Mouse (Mus musculus): ENCODE data around the gene Kcng3. TPM values are rescaled to one million over a fixed set of nuclear protein-coding genes. Genes with fewer than 3 reads are reported as not detected.
A peak's percentile ranks its signal among the peaks of the same experiment; 100 is the strongest.

Gene Kcng3
- total RNA-seq, 2 experiments from 2014 or later: 10.6 to 11.7 TPM

DNA sequence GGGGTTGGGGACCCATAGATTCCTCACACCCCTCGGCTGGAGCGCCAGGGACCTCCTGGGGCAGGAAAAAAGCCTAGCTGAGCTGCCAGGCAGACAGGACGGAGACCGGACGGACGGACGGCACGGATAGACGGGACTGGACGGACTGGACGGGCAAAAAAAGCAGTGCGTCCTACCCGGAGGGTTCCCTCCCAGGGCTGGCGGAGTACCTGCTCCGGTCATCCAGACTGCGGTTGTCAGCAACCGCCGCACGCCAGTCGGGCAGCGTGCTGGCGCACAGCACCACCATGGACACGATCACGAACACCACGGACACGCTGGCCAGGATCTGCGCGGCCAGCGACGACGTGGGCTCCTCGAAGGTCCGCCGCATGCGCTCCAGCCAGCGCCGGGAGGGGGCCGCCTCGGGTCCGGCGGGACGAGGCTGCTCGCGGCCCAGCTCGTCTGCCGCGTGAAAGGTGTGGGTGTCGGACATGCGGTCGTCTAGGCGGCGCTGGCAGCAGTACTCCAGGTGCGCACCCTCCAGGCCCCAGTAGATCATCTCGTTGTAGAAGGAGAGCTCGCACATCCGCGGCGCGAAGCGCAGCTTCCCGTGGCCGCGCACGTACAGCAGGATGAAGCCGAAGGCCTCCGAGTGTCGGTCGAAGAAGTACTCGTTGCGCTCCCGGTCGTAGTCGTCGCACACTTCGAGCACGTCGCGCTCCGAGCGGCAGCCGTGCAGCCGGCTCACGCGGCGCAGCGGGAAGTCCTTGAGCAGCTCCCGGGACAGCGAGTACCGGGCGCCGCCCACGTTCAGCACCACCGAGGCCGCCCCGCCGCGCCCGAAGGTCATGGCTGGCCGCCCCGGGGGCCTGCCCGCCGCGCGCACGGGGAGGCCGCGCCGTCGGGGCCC, 662 bp downstream of the Kcng3 start:
- peak; percentile 9 to 34 for DNase-seq (ENCODE audit: low spot score in 2 of 2)

DNA sequence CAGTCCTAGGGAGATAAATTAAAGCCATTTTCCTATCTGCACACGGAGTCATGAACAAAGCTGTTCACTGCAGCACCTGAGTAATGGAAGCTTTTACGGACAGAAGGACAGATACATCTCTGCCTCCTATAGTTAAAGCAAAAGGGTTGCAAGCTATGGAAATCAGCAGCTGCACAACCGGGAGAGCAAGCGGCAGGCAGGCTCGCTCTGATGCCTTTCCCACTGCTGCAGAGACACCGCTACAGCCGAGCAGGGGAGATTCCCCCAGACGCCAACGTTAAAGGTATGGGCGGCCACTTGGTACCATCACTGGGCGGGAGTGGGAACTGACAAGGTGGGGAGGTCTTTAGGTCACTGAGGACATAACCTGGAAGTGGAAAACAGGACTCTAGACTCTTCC, 17.8 kb downstream of the Kcng3 start:
- DNase-seq (ENCODE audit: low spot score in 2 of 2): no peak

DNA sequence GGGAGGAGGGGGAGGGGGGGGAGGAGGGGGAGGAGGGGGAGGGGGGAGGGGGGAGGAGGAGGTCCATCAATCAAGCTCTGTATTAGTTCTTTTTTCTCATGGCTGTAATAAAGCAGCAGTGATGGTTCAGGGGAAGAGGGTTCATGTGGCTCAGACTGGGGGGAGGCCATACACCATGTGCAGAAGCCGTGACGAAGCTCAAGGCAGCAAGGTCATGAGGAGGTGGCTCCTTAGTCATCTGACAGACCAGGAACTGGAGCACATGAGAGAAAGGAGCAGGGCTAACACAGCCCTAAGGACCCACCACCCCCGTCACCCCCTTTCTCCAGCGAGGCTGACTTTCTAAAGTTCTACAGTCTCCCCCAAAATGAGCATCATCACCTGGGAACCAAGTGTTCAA, 22.2 kb downstream of the Kcng3 start:
- no peak for DNase-seq (ENCODE audit: low spot score in 2 of 2)

DNA sequence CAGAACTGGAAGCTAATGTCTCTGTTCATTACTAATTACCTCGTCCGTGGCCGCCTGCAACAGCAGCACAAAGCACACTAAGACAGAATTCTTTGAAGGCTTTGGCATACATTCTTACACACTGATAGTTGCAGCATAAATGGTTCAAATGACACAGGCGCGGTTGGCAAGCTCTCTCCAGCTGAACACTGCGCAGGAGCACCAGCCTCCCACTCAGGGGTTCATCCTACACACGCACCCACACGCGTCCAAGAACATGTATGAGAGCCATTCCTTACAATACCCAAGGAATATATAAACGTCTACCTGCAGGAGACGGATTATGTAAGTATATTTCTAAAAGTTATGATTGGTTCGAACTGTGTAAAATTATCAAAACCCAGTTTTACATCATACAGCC, 30.7 kb downstream of the Kcng3 start:
- DNase-seq (ENCODE audit: low spot score in 2 of 2): peak; percentile 23 to 55

DNA sequence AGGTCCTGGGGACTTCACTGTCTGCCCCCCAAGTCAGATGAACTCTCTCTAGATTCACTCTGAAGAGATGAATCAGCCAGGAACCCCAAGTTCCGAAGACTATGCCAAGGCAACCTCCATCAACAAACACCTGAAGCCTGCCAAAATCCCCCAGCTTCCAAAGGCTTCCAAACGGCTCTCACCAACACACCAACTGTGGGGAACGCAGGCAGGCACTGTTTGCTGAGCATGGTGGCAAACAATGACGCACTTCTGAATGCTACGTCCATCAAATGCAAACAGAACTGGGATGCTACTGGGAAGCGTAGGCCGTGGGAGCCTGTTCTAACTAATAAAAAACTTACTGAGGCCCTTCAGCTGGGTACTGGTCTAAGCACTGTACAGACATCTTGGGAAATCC, 35.7 kb downstream of the Kcng3 start:
- no peak for DNase-seq (ENCODE audit: low spot score in 2 of 2)

DNA sequence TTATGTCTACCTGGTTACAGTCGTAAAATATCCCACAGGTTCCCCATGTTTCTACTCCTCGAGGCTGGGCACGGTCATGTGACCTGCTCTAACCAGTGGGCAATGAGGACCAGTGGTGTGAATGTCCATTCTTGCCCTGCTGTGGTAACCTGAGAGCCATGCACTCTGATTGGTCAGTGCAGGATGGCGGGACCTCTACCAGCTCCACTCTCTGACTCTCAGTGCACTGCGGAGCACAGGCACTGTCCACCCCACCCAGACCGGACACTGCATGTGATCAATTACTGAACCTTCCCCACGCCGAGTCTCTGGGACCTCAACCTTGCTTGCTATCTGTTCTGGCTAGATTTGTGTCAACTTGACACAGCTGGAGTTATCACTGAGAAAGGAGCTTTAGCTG, 37.2 kb downstream of the Kcng3 start:
- DNase-seq (ENCODE audit: low spot score in 2 of 2): no peak

DNA sequence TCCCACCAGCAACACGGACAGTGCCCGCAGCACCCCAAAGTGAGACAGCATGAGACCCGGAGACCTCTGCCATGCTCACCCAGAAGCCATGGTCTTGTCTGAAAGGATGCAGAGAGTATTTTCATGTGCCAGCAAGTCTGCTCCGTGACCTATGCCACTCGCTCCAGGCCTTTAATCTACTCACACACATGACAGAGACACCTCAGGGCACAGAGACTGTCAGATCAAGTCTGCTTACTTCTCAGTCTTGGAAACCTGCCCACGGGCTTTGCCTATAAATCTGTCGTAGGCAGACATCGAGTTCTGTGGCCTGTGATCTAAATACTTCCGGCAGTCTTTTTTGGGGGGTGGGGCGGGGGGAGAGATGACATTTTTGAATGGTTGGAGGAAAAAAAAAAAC, 38.3 kb downstream of the Kcng3 start:
- no peak for DNase-seq (ENCODE audit: low spot score in 2 of 2)

DNA sequence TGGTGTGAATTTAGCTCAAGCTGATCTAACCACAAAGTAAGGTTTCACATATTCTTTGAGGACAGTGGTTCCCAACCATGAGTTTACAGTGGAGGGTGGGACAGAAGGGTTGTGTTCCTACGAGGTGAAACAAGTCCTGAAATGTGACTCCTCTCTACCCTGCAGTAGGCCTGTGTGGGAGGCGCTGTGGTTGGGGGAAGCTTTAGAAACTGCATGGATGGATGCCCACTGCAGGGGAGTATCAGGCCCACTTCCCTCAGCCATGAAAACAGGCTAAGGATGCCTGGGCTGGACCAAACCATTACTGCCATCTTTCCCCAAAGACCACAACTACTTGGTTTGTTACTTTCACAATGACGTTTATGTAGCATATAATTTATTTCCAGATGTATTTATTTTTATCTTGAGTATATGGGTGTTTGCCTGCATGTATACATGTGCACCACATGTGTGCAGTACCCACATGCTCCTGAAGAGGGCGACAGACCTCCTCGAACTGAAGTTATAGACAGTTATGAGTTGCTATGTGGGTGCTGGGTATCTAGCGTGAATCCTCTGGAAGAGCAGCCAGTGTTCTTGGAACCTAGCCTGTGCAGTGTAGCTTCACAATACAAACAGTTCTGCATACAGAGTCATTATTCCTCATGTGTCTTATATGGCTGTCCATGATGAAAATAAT, 42.9 kb downstream of the Kcng3 start:
- DNase-seq (ENCODE audit: low spot score in 2 of 2): no peak

DNA sequence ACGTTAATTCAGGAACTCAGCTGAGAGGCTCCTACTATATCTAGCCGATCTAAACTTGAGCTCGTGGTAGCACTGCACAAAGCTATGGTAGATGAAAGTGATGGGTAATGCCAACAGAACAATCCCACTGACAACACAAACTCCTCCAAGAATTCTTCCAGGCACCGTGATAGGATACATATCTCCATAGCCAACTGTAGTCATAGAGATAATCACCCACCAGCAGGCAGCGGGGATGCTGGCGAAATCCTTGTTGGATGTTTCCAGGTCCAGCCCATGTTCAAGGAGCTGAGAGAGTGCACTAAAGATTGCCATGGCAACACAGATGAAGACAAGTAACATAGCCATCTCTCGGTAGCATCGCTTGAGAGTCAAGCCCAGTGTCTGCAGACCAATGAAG, 44.0 kb downstream of the Kcng3 start:
- DNase-seq (ENCODE audit: low spot score in 2 of 2): peak; percentile 24 to 41

DNA sequence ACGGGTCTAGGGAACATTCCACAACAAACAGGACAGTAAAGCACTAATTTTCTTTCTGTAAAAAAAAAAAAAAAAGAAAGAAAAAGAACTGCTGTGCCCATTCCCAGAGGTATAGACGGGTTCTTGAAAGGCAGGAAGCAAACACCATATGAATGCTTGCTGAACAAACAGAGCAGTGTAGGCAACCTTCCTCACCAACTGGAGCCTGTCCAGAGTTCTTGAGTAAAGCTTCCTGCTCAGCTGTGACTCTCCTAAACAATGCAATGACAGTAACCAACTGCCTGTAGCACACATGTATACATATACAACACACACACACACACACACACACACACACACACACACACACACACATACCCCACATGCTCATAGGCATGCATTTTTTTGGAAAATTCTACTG, 49.1 kb downstream of the Kcng3 start:
- no peak for DNase-seq (ENCODE audit: low spot score in 2 of 2)

DNA sequence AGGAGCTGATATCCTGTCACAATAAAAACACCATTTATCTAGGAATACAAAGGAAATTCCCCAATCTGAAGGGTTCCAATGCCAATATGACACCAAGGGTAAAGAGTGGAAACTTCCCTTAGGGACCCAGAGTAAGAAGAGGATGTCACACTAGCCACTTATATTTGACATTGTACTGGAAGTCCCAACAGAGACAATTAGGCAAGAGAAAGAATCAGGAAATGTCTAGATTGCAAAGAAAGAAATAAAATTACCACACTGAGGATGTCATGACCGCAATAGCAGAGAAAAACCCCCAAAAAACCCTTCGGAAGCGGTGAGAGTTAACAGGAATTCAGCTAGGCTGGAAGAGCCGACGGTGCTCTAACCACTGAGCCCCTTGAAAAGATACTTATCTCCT, 51.0 kb downstream of the Kcng3 start:
- DNase-seq (ENCODE audit: low spot score in 2 of 2): no peak

DNA sequence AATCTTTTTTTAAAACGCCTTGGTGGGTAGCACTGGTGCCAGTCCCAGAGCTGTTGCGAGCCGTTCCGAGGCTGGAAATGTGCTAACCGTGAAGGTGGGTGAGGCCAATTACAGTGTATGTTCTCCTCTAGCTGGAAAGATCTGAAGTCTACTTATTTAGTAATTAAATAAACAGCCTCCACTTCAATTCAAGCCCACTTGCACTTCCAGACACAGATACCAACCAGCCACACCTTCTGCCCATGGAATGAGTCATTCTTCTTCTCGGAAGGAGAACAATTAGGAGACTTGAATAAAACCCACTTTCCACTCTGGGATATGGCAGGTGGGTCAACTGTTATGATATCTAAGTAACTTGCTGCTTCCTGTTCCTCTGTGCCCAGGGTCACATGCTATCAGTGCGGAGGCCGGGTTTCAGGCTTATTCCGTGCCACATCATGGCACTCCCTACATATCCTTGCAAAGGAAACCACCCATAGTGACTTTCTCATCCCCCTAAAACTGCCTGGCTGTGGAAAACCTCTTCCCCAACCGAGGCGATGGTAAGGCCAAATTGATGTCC, 54.8 kb downstream of the Kcng3 start:
- no peak for DNase-seq (ENCODE audit: low spot score in 2 of 2)

DNA sequence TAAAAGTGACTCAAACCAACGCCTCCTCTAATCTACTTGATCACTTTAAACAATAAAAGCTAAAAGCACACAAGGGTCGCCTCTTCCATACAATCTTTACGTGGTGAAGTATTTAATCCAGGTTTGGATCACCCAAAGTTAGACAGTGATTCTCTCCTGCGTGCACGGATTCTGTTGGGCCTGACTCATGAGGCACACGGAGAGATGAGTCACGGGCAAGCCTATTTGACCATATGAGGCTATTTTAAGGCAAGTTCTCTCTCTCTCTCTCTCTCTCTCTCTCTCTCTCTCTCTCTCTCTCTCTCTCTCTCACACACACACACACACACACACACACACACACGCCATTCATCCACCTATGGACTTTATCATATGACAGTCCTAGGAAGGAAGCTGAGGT, 57.1 kb downstream of the Kcng3 start:
- DNase-seq (ENCODE audit: low spot score in 2 of 2): no peak

DNA sequence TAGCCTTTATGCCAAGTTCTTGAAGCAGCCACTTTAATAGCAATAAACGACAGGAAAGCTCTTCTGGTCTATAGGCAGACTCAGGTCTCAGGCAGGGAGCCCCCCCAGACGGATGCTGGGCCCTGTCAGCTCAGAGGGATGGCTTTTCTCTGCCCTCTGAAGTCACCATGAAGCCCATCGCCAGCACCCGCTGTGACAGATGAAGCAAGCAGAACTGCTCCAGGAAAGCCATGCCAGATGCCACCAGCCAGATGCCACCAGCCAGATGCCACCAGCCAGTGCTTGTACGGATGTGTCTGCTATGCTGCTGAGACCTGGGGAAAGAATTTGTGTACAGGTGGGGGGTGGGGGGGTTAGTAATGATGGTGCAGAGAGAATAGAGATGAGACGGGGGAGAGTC, 58.6 kb downstream of the Kcng3 start:
- DNase-seq (ENCODE audit: low spot score in 2 of 2): no peak

DNA sequence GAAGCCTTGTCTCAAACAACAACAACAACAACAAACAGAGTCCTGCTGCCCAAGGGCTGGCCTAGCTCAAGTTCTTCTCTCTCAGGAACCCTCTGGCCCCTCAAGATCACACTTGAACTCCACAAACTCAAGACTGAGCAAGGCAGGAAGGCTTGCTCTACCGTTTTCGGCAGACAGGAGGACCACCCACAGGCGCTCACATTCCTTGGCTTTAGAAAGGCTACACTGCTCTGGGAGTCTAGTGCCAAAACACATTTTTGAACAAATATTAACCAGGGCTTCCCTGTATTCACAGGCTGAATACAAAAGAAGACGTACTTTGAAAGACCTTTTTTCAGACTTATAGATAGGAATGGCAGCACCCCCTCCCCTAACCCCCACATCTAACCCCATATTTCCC, 59.3 kb downstream of the Kcng3 start:
- no peak for DNase-seq (ENCODE audit: low spot score in 2 of 2)

DNA sequence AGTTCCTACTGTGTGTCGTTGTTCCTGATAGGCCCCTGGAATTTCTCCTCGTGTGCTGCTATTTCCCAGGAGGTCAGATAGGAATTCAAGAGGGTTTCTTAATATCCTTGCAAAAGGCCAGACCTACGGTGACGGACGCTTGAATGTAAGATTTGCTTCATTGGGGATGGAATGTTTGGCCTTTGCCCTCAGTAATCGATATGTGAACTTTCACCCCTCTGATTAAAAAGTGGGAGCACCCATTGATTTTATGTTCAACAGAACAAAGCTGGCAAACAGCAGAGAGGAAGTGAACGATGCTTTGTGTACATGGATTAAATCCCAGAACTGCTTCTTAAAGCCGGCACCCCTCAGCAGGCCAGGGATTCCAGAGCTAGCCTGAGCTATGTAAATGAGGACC, 64.3 kb downstream of the Kcng3 start:
- DNase-seq (ENCODE audit: low spot score in 2 of 2): no peak

DNA sequence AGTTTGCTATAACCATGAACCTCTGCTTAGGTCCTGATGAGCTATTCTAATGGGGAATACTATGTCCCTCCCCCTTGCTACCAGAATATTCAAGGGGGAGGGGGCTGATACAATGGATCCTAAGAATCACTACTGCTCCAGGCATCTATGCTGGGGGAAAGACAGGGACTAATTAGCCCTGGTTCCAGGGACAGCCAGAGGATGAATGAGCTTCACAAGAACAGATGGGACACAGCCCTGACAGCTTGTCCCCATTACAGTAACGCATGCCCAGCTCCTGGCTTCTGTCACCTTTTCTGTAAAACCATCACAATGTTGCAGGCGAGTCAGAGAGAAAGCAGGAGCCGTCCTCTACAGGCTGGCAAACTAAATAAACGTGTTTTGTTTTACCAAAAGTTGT, 66.2 kb downstream of the Kcng3 start:
- no peak for DNase-seq (ENCODE audit: low spot score in 2 of 2)

DNA sequence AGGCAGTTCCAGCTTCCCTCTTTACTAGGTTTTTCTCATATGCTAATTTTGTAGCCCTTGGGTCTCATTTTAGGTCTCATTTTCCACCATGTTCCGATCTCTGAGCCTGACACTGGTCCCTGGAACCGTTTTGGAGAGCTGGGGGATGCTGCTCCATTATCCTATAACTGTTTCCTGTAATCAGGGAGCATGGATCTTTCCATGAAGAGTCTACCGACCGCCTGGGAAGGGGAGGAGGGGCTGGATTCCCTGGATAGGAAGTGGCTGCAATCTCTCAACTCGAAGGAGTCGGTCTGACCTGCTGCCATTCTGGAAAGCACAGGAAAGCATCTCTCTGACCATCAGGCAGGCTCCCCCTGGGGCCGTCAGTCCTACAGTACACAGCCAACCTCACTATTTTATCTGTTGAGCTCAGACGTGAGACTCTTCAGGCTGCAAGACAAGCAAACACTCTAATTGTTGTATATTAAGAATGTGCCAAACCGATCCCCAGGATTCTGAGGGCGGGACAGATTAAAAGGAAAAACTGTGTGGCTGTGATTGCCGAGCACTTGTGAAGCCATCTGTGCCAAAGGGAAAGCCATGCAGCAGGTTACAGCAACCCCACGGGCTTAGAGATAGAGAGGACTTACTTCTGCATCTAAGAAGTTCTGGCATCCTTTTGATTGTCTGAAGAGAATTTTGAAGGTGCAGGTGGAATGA, 67.4 kb downstream of the Kcng3 start:
- DNase-seq (ENCODE audit: low spot score in 2 of 2): no peak

DNA sequence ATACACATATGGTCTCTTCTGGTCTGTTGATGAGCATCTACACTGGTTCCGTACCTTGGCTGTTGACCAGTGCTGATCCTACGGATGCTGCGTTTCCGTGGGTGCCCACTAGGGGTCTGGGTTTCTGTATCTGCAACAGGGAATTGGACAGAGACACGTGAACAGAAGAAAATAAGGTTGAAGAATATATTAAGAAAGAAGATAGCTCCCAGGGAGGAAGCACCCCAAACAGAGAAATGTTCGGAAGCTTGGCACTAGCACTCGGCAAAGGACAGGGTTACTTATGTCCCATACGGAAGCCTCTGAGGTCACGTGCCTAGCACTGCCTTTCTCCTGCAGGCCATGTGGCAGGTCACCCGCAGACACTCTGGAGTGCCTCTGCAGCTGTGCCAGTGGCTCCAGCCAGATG, 68.0 kb downstream of the Kcng3 start:
- DNase-seq (ENCODE audit: low spot score in 2 of 2): peak in 1 of 2 experiments; percentile 69

DNA sequence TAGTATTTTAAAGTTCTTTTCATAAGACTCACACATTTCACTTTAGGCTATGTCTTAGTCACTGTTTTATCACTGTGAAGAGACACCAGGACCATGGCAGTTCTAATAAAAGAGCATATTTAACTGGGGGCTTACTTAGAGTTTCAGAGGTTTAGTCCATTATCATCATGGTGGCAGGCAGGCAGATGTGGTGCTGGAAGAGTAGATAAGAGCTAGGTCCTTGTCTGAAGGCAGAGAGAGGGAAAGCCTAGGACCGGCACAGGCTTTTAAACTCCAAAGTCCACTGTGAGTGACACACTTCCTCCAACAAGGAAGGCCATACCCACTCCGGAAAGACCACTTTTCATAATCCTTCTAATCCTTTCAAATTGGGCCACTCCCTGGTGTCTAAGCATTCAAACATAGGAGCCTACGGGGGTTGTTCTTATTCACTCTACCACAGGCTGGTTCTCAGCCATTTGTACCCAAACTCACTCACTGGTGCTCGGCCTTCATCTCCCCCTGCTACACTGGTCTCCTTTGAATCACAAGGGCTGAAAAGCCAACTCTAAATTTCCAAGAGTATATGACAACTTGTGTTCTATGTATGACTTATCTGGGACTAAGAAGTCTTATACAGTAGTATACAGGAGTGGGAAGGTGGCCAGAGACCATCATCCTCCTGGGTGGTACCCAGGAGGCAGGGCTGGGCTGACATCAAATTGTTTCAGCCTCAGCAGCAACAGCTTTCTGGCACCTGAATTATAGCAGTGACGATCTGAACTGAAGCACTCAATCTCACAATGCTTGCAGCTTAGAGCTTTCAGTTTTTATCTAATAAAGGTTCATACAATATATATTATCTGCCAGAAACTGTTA, 69.3 kb downstream of the Kcng3 start:
- DNase-seq (ENCODE audit: low spot score in 2 of 2): no peak

DNA sequence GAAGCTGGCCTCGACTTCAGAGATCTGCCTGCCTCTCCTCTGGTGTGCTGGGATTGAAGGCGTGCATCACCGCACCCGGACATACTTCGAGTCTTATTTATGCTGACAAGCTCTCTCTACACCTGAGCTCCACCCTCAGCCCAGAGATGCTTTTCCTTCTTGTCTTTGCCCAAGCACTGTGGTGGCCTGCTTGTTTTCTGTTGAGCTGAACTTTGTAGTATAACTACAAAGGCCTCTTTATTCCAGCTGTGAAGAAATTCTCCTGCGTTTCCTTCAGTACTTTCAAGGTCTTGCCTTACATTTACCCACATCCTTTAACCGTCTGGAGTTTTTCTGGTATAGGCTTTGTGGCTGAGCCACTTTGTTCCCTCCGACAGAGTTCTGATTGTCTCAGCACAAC, 72.6 kb downstream of the Kcng3 start:
- DNase-seq (ENCODE audit: low spot score in 2 of 2): no peak

All from left cerebral cortex, adult 18-20 months (tissue).